Mouse (Mus musculus) forebrain, embryonic 16.5 days (tissue): ENCODE measurements around the gene Dync1li1. TPM values are rescaled to one million over a fixed set of nuclear protein-coding genes. Genes with fewer than 3 reads are reported as not detected.
A peak's percentile ranks its signal among the peaks of the same experiment; 100 is the strongest.
"Not testable (repeated sequence)": the region's sequence is repeated elsewhere in the genome, so short reads cannot be mapped to it uniquely, and the experiment has no call there.

Experiments
- ATAC-seq: fragments of 200-750 bp; cut with Nextera tagmentation; 2 replicates; pipeline ENCODE4 v1.8.0; 2017; ENCODE audit warnings: mild to moderate bottlenecking, moderate library complexity
- H3K27ac ChIP-seq: fragments of 300-500 bp; sonication (generic); 2 replicates; pipeline ENCODE4 v1.5.1; 2014; ENCODE audit warnings: low read length, control low read depth
- H3K27me3 ChIP-seq: fragments of 300-500 bp; sonication (generic); replicated peaks from 2 replicates; pipeline ENCODE4 v1.6.1; 2014; ENCODE audit warnings: low read length; ENCODE audit not compliant: control insufficient read depth, insufficient read depth
- H3K36me3 ChIP-seq: fragments of 300-500 bp; sonication (generic); 2 replicates; pipeline ENCODE4 v1.6.1; 2014; ENCODE audit not compliant: control insufficient read depth, insufficient read depth
- H3K4me1 ChIP-seq: fragments of 300-500 bp; sonication (generic); replicated peaks from 2 replicates; pipeline ENCODE4 v1.6.1; 2014; ENCODE audit warnings: low read length; ENCODE audit not compliant: control insufficient read depth, insufficient read depth
- H3K4me2 ChIP-seq: fragments of 300-500 bp; sonication (generic); 2 replicates; pipeline ENCODE4 v1.6.1; 2014; ENCODE audit warnings: mild to moderate bottlenecking, low read length, control low read depth
- H3K4me3 ChIP-seq: fragments of 300-500 bp; sonication (generic); replicated peaks from 2 replicates; pipeline ENCODE4 v1.5.1; 2014; ENCODE audit warnings: mild to moderate bottlenecking, low read length, control low read depth
- H3K9ac ChIP-seq: fragments of 300-500 bp; sonication (generic); replicated peaks from 2 replicates; pipeline ENCODE4 v1.6.1; 2014; ENCODE audit warnings: low read depth, low read length, control low read depth
- H3K9me3 ChIP-seq: fragments of 300-500 bp; sonication (generic); 2 replicates; pipeline ENCODE4 v1.6.1; 2016; ENCODE audit warnings: low read length; ENCODE audit not compliant: control insufficient read depth
- WGBS: fragments of 180-500 bp; shearing (Covaris S2); extraction: QIAGEN DNeasy Blood & Tissue Kit; methylation state at CpG from one replicate; pipeline ENCODE4 v1.1.7; 2014; 5-methylcytosine and 5-hydroxymethylcytosine counted together
- polyA plus RNA-seq: library from polyadenylated mRNA; unstranded; fragments of >200 nt; fragmentation: Nextera tagmentation; extraction: Ambion mirVana; gene quantifications from 2 replicates; pipeline ENCODE4 v1.2.1, GENCODE M21; 2015

Dync1li1 gene
- polyA plus RNA-seq, 1 experiment from 2014 or later, result 110 TPM

DNA sequence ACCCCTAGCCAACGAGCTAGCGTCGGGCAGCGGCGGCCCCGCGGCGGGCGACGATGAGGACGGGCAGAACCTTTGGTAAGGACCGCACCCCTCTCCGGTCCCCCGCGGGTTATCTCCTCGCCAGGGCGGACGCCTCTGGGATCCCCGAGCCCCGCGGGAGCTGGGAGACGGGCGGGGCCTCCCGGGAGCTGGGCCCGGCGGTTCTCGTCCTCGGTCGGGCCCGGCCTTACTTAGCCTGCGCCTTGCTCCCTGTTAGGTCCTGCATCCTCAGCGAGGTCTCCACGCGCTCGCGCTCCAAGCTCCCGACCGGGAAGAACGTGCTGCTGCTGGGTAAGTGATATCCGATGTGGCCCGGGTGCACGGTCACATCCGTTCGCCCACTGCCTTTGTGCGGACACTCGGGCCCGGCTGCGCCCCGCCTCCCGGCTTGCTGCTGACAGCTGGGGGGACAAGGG lies 390 bp downstream of the Dync1li1 start:
- Histone ChIP-seq H3K27ac (peak overlapping the region; percentile 91), H3K4me1 (peaks cover 22% of the 10 kb centered on the region), H3K4me3 (peak overlapping the region; percentile 86), H3K36me3 (peaks cover 10% of the 10 kb centered on the region), H3K9ac (peak overlapping the region; percentile 96), H3K9me3 (no peaks in the 10 kb centered on the region), H3K27me3 (no peaks in the 10 kb centered on the region), H3K4me2 (peak overlapping the region; percentile 67)
- peak; percentile 71 for ATAC-seq
- WGBS, result 0% methylated on average over 50 of the region's 50 CpGs

DNA sequence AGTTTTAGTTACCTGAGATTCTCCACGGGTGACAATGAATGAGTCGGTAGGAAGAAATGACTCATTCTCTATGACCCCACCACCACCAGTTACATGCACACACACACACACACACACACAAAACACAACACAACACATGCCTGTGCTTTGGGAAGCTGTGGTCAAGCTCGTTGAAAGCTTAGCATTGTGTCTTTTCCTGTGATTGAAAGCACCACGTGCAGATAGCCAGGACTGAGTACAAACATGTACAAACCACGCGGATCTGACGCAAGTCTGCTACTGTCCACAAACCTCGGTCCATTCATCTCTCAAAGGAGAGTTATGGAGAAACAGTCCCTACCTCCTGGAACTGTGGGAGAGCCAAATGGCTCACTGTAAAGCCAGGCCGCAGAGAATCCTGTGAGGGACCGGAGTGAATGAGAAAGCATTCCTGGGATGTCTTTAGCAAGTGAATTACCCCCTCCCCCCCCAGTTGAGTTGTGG lies 1.6 kb downstream of the Dync1li1 start:
- Histone ChIP-seq H3K27ac (no peak overlapping the region), H3K9ac (peak overlapping the region; percentile 96), H3K27me3 (no peaks in the 10 kb centered on the region), H3K36me3 (peaks cover 15% of the 10 kb centered on the region), H3K4me2 (peak overlapping the region; percentile 67), H3K9me3 (no peaks in the 10 kb centered on the region), H3K4me1 (peaks cover 22% of the 10 kb centered on the region), H3K4me3 (peak overlapping the region; percentile 86)
- no peak for ATAC-seq
- WGBS, result 9% methylated on average over 10 of the region's 10 CpGs

DNA sequence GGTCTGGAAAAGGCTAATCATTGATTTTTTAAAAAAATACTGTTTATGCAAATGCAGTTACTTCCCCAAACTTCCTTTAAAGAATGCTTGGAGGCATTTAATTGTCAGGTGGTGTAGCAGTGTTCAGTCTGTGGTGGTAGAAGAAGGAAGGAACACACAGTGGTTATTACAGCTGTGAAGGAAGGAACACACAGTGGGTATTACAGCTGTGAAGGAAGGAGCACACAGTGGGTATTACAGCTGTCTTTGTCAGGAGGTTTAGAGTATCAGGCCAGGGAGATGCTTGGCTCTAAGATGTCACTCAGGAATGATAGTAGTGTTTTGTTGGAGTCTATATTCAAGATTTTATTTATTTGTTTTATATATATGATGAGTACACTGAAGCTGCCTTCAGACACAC lies 2.5 kb downstream of the Dync1li1 start:
- Histone ChIP-seq H3K4me3 (no peak overlapping the region), H3K36me3 (peaks cover 15% of the 10 kb centered on the region), H3K9ac (no peak overlapping the region), H3K4me2 (no peak overlapping the region), H3K9me3 (no peaks in the 10 kb centered on the region), H3K4me1 (peaks cover 22% of the 10 kb centered on the region), H3K27me3 (no peaks in the 10 kb centered on the region), H3K27ac (no peak overlapping the region)
- no peak for ATAC-seq

DNA sequence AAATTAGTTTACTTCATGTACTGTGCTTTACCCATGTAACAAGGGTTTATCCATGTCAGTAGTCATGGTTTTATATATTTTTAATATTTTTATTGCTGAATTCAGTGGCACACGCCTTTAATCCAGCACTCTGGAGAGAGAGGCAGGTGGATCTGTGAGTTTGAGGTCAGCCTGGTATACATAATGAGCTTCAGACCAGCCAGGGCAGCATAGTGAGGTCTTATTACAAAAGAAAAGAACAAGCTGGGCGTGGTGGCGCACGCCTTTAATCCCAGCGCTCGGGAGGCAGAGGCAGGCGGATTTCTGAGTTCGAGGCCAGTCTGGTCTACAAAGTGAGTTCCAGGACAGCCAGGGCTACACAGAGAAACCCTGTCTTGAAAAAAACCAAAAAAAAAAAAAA lies 7.1 kb downstream of the Dync1li1 start:
- not testable (repeated sequence) for H3K4me1 ChIP-seq, H3K9ac ChIP-seq, H3K4me3 ChIP-seq, H3K27me3 ChIP-seq, H3K27ac ChIP-seq, H3K4me2 ChIP-seq, ATAC-seq, H3K9me3 ChIP-seq
- peaks cover 15% of the 10 kb centered on the region for H3K36me3 ChIP-seq
- WGBS, result 94% methylated on average over 8 of the region's 8 CpGs

DNA sequence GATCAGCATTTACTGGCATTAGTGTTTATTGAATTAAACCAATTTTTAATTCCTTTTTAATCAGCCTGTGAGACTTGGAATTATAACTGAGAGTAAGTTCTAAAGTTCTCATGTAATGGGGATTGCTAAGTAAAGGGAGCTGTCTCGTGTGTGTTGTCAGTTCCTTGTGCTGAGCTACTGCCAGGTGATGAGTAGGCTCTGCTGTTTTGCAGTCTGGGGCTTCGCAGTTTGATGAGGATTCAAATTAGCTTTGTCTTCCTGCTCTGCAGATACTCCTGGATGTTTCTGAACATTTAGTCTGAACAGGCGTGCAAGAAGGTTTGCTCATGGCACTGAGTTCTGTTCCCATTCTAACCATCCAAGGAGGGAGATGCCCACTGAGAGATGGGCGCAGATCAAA lies 8.5 kb downstream of the Dync1li1 start:
- WGBS, result 94% methylated on average over 4 of the region's 4 CpGs
- Histone ChIP-seq H3K4me1 (no peaks in the 10 kb centered on the region; the same call in 1 of the 2 replicates), H3K4me3 (no peak overlapping the region), H3K4me2 (no peak overlapping the region), H3K27ac (no peak overlapping the region), H3K27me3 (no peaks in the 10 kb centered on the region), H3K9ac (no peak overlapping the region), H3K36me3 (peaks cover 12% of the 10 kb centered on the region), H3K9me3 (no peaks in the 10 kb centered on the region)
- ATAC-seq, result no peak

DNA sequence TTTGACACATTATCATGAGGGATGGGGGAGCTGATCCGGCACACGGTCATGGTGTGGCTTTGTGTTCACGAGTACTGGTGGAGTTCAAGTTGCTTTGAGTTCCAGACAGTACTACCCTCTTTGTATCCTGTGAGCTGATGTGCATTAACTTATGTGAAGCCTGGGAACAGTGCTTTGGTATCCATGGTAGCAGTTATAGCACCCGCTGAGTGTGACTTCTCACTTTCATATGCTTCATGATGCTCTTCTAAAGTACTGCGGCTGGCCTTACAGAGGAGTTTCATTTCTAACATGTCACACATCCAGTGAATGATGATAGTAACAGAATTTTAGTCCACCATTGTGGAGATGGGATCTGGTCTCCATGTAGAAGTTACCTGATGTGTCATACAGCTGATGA lies 9.3 kb downstream of the Dync1li1 start:
- H3K4me3 ChIP-seq, result no peak overlapping the region
- no peak overlapping the region for H3K4me2 ChIP-seq
- no peaks in the 10 kb centered on the region for H3K27me3 ChIP-seq
- no peaks in the 10 kb centered on the region for H3K9me3 ChIP-seq
- ATAC-seq, result no peak
- no peaks in the 10 kb centered on the region for H3K4me1 ChIP-seq
- WGBS, result 89% methylated on average over 5 of the region's 5 CpGs
- no peak overlapping the region for H3K27ac ChIP-seq
- H3K36me3 ChIP-seq, result peaks cover 6% of the 10 kb centered on the region; the same call in 1 of the 2 replicates
- H3K9ac ChIP-seq, result no peak overlapping the region

DNA sequence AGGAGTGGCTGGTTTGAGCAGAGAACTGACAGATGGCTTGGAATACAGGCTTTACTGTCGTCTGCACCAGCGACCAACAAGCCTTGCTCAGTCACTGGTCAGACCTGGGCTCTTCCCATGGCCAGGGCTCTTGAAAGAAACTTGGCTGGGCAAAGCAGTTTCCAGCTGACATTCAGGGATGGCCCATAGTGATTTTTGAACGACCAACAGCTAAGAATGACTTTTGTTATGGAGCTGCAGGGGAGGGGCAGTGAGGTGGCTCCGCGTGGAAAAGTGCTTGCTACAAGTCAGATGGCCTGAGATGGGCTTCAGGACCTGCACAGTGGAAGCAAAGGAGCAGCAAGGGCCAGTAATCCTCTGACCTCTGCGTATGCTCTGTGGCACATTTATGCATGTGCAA lies 10.7 kb downstream of the Dync1li1 start:
- Histone ChIP-seq H3K4me3 (no peak overlapping the region), H3K4me2 (no peak overlapping the region), H3K4me1 (no peaks in the 10 kb centered on the region), H3K36me3 (peaks cover 4% of the 10 kb centered on the region; the same call in 1 of the 2 replicates), H3K27me3 (no peaks in the 10 kb centered on the region), H3K9ac (no peak overlapping the region), H3K27ac (no peak overlapping the region), H3K9me3 (no peaks in the 10 kb centered on the region)
- ATAC-seq, result no peak
- 73% methylated on average over 6 of the region's 6 CpGs for WGBS

DNA sequence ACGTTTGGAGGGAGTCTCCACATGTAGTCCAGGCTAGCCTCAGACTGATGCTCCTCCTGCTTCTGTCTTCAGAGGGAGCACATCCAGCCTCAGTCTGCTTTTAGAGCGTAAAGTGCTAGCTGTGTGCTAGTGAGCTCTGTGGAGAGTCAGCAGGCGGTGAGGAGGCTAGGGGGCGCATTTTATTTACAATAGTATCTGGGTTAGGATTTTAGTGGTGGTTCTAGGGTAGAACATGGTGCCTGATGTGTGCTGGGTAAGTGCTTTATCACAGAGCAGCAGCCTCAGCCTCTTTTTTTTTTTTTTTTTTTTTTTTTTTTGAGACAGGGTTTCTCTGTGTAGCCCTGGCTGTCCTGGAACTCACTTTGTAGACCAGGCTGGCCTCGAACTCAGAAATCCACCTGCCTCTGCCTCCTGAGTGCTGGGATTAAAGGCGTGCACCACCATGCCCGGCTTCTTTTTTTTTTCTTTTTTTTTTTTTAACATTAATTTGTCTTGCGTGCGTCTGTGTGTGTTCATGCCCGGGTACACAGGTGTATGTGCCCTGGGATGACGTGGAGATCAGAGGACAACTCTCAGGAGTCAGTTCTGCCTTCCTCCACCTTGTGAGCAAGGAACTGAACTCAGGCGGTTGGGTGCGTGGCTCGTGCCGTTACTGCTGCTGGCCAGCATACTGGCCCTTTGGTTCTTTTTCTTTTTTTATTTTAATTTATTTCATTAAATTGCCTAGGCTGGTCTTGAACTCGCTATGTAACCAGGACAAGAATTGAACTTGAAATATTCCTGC lies 11.5 kb downstream of the Dync1li1 start:
- WGBS, result 90% methylated on average over 16 of the region's 16 CpGs

DNA sequence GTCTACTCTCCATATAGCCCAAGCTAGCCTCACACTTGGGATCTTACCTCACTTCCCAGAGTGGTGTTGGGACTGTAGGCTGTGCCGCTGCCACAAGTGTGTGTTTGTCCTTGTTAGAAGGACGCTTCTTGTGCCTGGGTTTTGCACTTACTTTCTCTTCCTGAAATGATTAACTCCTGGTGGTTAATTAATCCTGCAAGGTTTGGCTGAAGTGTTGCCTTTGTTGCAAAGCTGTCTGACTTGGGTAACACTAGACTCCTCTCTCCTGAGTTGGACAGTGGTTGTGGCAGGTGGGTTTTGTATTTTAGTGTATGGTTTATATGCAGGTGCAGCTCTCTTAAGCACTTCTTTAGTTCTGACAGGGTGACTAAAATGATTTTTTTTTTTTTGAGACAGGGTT lies 12.4 kb downstream of the Dync1li1 start:
- no peak overlapping the region for H3K4me2 ChIP-seq
- no peaks in the 10 kb centered on the region for H3K9me3 ChIP-seq
- H3K27me3 ChIP-seq, result no peaks in the 10 kb centered on the region
- WGBS, result 90% methylated on average over 2 of the region's 2 CpGs
- no peak overlapping the region for H3K9ac ChIP-seq
- H3K36me3 ChIP-seq, result peaks cover 12% of the 10 kb centered on the region
- H3K4me1 ChIP-seq, result no peaks in the 10 kb centered on the region
- no peak for ATAC-seq
- H3K27ac ChIP-seq, result no peak overlapping the region
- H3K4me3 ChIP-seq, result no peak overlapping the region

More for the DNA sequence above, 11.5 kb downstream of the Dync1li1 start:
- H3K27me3 ChIP-seq, result no peaks in the 10 kb centered on the region
- H3K4me1 ChIP-seq, result no peaks in the 10 kb centered on the region
- H3K4me3 ChIP-seq, result no peak overlapping the region
- no peak overlapping the region for H3K9ac ChIP-seq
- no peak overlapping the region for H3K4me2 ChIP-seq
- no peak for ATAC-seq
- H3K36me3 ChIP-seq, result peaks cover 2% of the 10 kb centered on the region
- H3K27ac ChIP-seq, result no peak overlapping the region
- H3K9me3 ChIP-seq, result no peaks in the 10 kb centered on the region
